Mouse (Mus musculus): ENCODE data around the gene Klf5. TPM values are rescaled to one million over a fixed set of nuclear protein-coding genes. Genes with fewer than 3 reads are reported as not detected.

Gene Klf5
- total RNA-seq (2014; rRNA removed) (0.07 and 0.09 TPM in 2 replicates), polyA plus RNA-seq (2012; rRNA removed) (0.10 and 0.12 TPM in 2 replicates)

DNA sequence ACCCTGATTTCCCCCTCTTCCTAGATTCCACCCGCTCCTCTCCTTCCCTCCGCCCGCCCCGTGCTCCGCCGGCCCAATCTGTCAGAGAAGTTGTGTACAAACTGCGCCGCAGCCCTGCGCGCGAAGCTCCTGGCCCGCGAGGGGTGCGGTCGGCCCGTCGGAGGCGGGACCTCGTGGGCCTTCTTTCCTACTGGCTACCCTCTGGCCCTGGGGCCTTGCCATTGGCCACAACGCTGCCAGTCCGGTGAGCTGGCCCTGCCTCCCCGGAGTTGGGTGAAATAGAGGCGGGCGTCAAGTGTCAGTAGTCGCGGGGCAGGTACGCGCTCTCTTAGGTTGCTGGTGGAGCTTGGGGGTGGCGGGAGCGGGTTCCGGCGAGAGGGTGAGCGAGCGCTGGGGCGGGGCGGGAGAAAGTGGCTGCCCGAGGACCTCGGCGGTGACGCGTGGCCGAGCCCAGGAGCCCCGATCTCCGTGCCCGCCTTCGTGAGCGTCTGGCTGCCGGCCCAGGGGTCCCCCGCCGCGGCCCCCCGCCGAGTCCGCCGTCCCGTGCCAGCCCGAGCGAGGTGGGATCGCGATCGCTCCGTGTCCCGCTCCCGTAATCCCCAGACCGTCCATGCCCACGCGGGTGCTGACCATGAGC is at the start of gene Klf5:
Gene Klf5, plus strand, starts transcription at position 307 of the 637 bp plus-strand sequence.
- Histone ChIP-seq H3K9ac (ENCODE audit: low read depth, low read length) (peak within 1 kb of the TSS; percentile 42), H3K4me3 (ENCODE audit: insufficient read depth, low read depth, low read length) (peak within 1 kb of the TSS; percentile 46; the same call in 1 of the 2 replicates), H3K27ac (replicated peaks; ENCODE audit: insufficient read depth, low read depth, low read length) (no peak within 1 kb of the TSS), H3K36me3 (ENCODE audit: control insufficient read depth, insufficient read depth, low read length) (no peaks in the 10 kb centered on the region), H3K4me1 (ENCODE audit: control insufficient read depth, insufficient read depth, low read length) (no peaks in the 10 kb centered on the region; the same call in 1 of the 2 replicates), H3K79me2 (ENCODE audit: control insufficient read depth, insufficient read depth, low read length) (no peaks in the 10 kb centered on the region), H3K27me3 (ENCODE audit: control insufficient read depth, insufficient read depth, low read length) (peaks cover 11% of the 10 kb centered on the region)
- WGBS: under 1% methylated on average over 52 of the region's 67 CpGs
- TF ChIP-seq POLR2A (IDR thresholded peaks at IDR 0.05; ENCODE audit: extremely low read depth, insufficient read depth, low read length): no peak
- no peak for TF ChIP-seq CTCF (IDR thresholded peaks at IDR 0.05; ENCODE audit: low read depth, low read length)
- DNase-seq (ENCODE audit: extremely low read depth, low read depth, low spot score): peak; percentile 74

DNA sequence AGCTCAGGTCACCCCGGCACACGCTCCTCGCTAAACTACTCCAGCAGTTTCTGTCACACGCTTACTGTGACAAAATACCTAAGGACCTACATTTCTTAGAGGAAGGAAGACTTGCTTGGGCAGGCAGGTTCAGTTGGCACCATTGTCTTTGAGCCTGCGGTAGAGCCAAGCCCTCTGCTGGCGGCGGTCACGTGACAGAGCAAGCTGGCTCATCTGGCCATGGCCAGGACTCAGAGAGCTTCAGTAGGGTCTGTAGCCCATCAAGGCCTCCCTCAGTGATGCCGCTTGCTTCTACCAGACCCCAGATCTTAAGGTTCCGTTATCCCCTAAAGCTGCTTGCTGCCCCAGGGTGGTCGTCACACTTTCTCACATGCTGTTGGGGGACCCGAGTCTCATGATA is 36.5 kb upstream of the Klf5 start:
- Histone ChIP-seq H3K4me3 (ENCODE audit: insufficient read depth, low read depth, low read length) (no peak overlapping the region), H3K9ac (ENCODE audit: low read depth, low read length) (no peak overlapping the region), H3K36me3 (ENCODE audit: control insufficient read depth, insufficient read depth, low read length) (no peaks in the 10 kb centered on the region; the same call in none of the 2 replicates), H3K27me3 (ENCODE audit: control insufficient read depth, insufficient read depth, low read length) (no peaks in the 10 kb centered on the region), H3K4me1 (ENCODE audit: control insufficient read depth, insufficient read depth, low read length) (no peaks in the 10 kb centered on the region), H3K79me2 (ENCODE audit: control insufficient read depth, insufficient read depth, low read length) (no peaks in the 10 kb centered on the region), H3K27ac (replicated peaks; ENCODE audit: insufficient read depth, low read depth, low read length) (no peak overlapping the region)
- DNase-seq (ENCODE audit: extremely low read depth, low read depth, low spot score): no peak
- WGBS: 96% methylated on average over 12 of the region's 12 CpGs
- TF ChIP-seq CTCF (IDR thresholded peaks at IDR 0.05; ENCODE audit: low read depth, low read length) (no peak), POLR2A (IDR thresholded peaks at IDR 0.05; ENCODE audit: extremely low read depth, insufficient read depth, low read length) (no peak)

DNA sequence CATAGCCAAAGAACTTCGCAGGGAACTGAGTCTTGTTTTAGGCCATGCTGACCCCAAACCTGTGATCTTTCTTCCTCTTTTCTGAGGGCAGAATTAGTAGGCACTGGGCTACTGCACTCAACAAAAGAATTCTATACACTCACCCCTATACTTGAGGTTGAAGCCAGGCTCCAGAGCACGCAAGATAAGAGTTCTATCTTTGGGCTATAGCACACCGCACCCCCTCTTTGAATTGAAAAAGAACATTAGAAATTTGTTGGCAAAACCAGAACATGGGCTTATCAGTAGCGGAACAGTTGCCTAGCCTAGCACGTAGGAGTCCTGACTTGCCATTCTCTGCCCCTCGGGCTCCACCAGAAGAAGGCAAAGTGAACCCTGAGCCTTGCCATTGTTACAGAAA is 34.7 kb upstream of the Klf5 start:
- 93% methylated on average over 6 of the region's 6 CpGs for WGBS
- no peak overlapping the region for H3K27ac ChIP-seq (replicated peaks; ENCODE audit: insufficient read depth, low read depth, low read length)
- H3K27me3 ChIP-seq (ENCODE audit: control insufficient read depth, insufficient read depth, low read length): no peaks in the 10 kb centered on the region
- H3K4me1 ChIP-seq (ENCODE audit: control insufficient read depth, insufficient read depth, low read length): no peaks in the 10 kb centered on the region
- H3K79me2 ChIP-seq (ENCODE audit: control insufficient read depth, insufficient read depth, low read length): no peaks in the 10 kb centered on the region
- DNase-seq (ENCODE audit: extremely low read depth, low read depth, low spot score): no peak
- no peak overlapping the region for H3K4me3 ChIP-seq (ENCODE audit: insufficient read depth, low read depth, low read length)
- no peak overlapping the region for H3K9ac ChIP-seq (ENCODE audit: low read depth, low read length)
- TF ChIP-seq CTCF (IDR thresholded peaks at IDR 0.05; ENCODE audit: low read depth, low read length) (no peak), POLR2A (IDR thresholded peaks at IDR 0.05; ENCODE audit: extremely low read depth, insufficient read depth, low read length) (no peak)
- no peaks in the 10 kb centered on the region; the same call in 1 of the 2 replicates for H3K36me3 ChIP-seq (ENCODE audit: control insufficient read depth, insufficient read depth, low read length)

DNA sequence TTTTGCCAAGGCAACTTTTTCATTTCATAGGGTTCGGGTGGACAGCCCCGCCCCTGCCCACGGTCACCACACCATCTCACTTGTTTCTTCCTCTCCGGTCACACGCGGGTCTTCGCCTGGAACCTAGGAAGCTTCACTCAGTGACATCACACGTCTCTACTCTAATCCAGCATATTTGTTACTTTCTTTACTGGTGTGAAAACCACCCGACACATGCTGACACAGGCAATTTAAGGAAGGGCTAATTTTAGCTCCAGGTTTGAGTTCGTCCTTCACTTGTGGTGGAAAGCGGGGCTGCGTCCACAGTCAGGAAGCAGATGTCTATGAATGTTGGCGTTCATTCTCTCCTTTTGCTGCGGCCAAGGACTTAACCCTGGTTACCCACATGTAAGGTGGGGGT is 32.7 kb upstream of the Klf5 start:
- no peaks in the 10 kb centered on the region for H3K79me2 ChIP-seq (ENCODE audit: control insufficient read depth, insufficient read depth, low read length)
- no peaks in the 10 kb centered on the region for H3K27me3 ChIP-seq (ENCODE audit: control insufficient read depth, insufficient read depth, low read length)
- no peak for DNase-seq (ENCODE audit: extremely low read depth, low read depth, low spot score)
- H3K27ac ChIP-seq (replicated peaks; ENCODE audit: insufficient read depth, low read depth, low read length): no peak overlapping the region
- no peaks in the 10 kb centered on the region; the same call in 1 of the 2 replicates for H3K36me3 ChIP-seq (ENCODE audit: control insufficient read depth, insufficient read depth, low read length)
- no peaks in the 10 kb centered on the region for H3K4me1 ChIP-seq (ENCODE audit: control insufficient read depth, insufficient read depth, low read length)
- H3K4me3 ChIP-seq (ENCODE audit: insufficient read depth, low read depth, low read length): no peak overlapping the region
- H3K9ac ChIP-seq (ENCODE audit: low read depth, low read length): no peak overlapping the region
- 90% methylated on average over 14 of the region's 14 CpGs for WGBS
- TF ChIP-seq POLR2A (IDR thresholded peaks at IDR 0.05; ENCODE audit: extremely low read depth, insufficient read depth, low read length): no peak
- TF ChIP-seq CTCF (IDR thresholded peaks at IDR 0.05; ENCODE audit: low read depth, low read length): no peak

DNA sequence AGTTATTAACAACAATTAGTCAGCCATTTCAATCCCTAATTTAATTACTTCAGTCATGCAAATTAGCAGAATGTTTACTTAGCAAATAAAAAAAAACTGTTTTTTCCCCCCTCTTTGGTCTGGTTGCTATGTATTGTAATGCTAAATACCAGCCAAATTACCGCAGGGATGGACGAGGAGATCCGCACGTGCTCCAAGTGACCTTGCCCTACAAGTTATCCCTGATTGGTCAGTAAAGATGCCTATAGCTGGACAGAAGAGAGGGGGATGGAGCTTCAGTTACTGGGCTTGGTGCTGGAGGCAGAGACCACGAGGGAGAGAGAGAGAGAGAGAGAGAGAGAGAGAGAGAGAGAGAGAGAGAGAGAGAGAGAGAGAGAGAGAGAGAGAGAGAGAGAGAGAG is 31.7 kb upstream of the Klf5 start:
- Histone ChIP-seq H3K4me1 (ENCODE audit: control insufficient read depth, insufficient read depth, low read length) (no peaks in the 10 kb centered on the region), H3K36me3 (ENCODE audit: control insufficient read depth, insufficient read depth, low read length) (no peaks in the 10 kb centered on the region; the same call in 1 of the 2 replicates), H3K4me3 (ENCODE audit: insufficient read depth, low read depth, low read length) (no peak overlapping the region), H3K79me2 (ENCODE audit: control insufficient read depth, insufficient read depth, low read length) (no peaks in the 10 kb centered on the region), H3K27me3 (ENCODE audit: control insufficient read depth, insufficient read depth, low read length) (no peaks in the 10 kb centered on the region), H3K27ac (replicated peaks; ENCODE audit: insufficient read depth, low read depth, low read length) (no peak overlapping the region), H3K9ac (ENCODE audit: low read depth, low read length) (no peak overlapping the region)
- no peak for DNase-seq (ENCODE audit: extremely low read depth, low read depth, low spot score)
- no peak for TF ChIP-seq CTCF (IDR thresholded peaks at IDR 0.05; ENCODE audit: low read depth, low read length)
- no peak for TF ChIP-seq POLR2A (IDR thresholded peaks at IDR 0.05; ENCODE audit: extremely low read depth, insufficient read depth, low read length)
- 64% methylated on average over 5 of the region's 5 CpGs for WGBS

DNA sequence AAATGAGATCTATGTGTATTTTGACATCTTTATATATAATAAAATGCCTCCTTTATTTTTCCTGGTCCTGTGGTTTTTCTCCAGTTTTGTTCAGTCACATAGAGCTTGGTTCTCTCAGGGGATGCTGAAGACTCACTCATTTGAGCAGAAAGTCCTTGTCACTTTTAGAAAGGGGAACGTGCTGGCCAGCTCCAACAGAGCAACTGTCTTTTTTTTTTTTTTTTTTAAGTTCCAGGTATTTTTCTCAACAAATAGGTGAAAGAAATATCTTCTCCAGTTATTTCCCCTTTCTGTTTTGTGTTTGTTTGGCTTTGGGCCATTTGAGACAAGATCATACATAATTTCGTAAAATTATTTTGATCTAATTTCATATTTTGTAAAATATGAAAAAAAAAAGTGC is 24.4 kb upstream of the Klf5 start:
- Histone ChIP-seq H3K27ac (replicated peaks; ENCODE audit: insufficient read depth, low read depth, low read length) (no peak overlapping the region), H3K9ac (ENCODE audit: low read depth, low read length) (no peak overlapping the region), H3K27me3 (ENCODE audit: control insufficient read depth, insufficient read depth, low read length) (no peaks in the 10 kb centered on the region), H3K79me2 (ENCODE audit: control insufficient read depth, insufficient read depth, low read length) (no peaks in the 10 kb centered on the region), H3K36me3 (ENCODE audit: control insufficient read depth, insufficient read depth, low read length) (no peaks in the 10 kb centered on the region), H3K4me1 (ENCODE audit: control insufficient read depth, insufficient read depth, low read length) (no peaks in the 10 kb centered on the region), H3K4me3 (ENCODE audit: insufficient read depth, low read depth, low read length) (no peak overlapping the region)
- 50% methylated on average over 2 of the region's 2 CpGs for WGBS
- no peak for DNase-seq (ENCODE audit: extremely low read depth, low read depth, low spot score)
- no peak for TF ChIP-seq POLR2A (IDR thresholded peaks at IDR 0.05; ENCODE audit: extremely low read depth, insufficient read depth, low read length)
- TF ChIP-seq CTCF (IDR thresholded peaks at IDR 0.05; ENCODE audit: low read depth, low read length): no peak
